Mouse (Mus musculus): Measurements from ENCODE around the gene Gcm1.
"Not testable (repeated sequence)": the region's sequence is repeated elsewhere in the genome, so short reads cannot be mapped to it uniquely, and the experiment has no call there.

The Gcm1 gene

GRCm38 (mm10) chr9:78046755-78047154 is 5.0 kb upstream of the Gcm1 start:
- DNase-seq (ENCODE audit: low read depth, low spot score), result no peak

- DNase-seq (ENCODE audit: low read depth, low spot score), result no peak
Measured at GRCm38 (mm10) chr9:78050452-78050970, 1.2 kb upstream of the Gcm1 start.

- DNase-seq (ENCODE audit: low read depth, low spot score), result no peak
Measured at GRCm38 (mm10) chr9:78053821-78054220, 2.1 kb downstream of the Gcm1 start.

- no peak for DNase-seq (ENCODE audit: low read depth, low spot score)
Measured at GRCm38 (mm10) chr9:78054298-78054697, 2.6 kb downstream of the Gcm1 start.

- DNase-seq (ENCODE audit: low read depth, low spot score), result no peak
Measured at GRCm38 (mm10) chr9:78059525-78060120, 7.9 kb downstream of the Gcm1 start.

DNA sequence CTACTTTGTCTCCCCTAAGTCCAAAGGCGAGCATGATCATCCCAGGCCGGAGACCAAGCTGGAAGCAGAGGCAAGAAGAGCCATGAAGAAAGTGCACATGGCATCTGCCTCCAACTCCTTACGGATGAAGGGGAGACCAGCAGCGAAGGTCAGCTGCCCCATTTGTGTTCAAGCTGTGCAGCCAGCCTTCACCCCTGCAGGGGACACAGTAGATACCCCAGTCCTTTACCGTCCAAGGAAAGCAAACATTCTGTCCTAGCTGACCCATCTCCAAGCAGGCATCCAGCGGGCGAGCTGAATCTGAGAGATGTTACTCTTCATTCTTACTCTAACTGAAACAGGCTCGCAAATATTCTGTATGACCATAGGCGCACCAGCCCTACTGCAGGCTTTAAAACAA is 10.7 kb downstream of the Gcm1 start:
- no peak for DNase-seq (ENCODE audit: low read depth, low spot score)

DNA sequence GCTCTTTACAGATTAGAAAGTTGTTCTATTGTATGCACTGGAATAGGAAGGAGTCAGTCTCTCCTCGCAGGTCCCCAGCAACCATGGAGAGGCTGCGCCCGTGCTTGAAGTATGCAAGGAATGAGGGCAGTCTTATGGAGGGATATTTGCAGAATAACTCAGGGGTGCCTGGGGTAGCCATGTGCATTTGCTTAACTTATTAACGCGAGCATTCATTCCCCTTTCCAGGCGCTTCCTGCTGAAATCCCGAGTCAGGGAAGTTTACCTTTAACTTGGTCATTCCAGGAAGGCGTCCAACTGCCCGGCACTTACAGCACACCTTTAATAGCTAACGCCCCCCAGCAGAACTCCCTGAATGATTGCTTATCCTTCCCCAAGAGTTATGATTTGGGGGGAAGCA is 12.4 kb downstream of the Gcm1 start:
- DNase-seq (ENCODE audit: low read depth, low spot score), result no peak

- DNase-seq (ENCODE audit: low read depth, low spot score), result no peak
Measured at GRCm38 (mm10) chr9:78070496-78070895, 18.8 kb downstream of the Gcm1 start.

DNA sequence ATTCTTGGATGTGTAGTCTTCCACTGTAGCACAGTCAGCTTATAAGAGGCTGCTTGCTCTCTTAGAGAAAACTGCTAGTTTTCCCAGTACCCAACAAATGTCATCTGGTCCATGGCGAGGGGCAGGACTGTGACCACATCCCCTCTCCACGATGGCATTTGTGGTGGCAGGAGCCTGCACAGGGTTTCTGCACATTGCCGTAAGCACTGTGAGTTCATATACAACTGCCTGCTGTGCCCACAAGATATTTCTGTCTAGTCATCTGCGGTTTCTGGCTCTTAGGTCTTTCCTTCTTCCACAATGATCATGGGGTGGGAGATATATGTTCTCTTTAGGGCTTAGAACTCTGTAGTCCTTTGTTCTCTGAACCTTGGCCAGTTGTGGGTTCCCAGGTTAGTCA is 19.9 kb downstream of the Gcm1 start:
- DNase-seq (ENCODE audit: low read depth, low spot score), result no peak

- DNase-seq (ENCODE audit: low read depth, low spot score), result not testable (repeated sequence)
Measured at GRCm38 (mm10) chr9:78073291-78073690, 21.6 kb downstream of the Gcm1 start.

DNA sequence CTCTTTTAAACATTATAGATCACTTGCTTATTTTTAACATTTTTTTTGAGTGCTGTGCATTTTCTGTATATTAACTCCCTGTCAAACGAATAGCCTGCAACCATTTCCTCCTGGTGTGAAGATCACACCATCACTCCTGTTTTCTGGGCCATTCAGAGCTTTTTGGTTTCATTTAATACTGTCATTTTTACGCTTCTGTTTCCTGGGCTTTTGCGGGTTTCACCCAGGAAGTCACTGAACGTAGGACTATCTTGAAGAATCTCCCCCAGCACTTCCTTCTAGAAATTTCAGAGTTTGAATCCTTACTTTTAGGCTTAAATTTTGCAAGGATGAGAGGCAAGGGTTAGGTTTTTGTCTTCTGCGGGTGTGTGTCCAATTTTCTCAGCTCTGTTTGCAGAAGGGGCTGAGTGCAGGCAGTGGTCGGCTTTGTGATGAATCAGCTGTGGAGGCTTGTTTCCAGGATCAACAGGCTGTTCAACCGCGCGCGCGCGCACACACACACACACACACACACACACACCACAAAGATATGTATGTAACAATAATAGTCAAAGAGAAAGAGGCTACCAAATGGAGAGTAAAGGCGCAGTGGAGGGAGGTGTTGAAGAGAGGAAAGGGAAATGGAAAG is 22.1 kb downstream of the Gcm1 start:
- no peak for DNase-seq (ENCODE audit: low read depth, low spot score)

DNA sequence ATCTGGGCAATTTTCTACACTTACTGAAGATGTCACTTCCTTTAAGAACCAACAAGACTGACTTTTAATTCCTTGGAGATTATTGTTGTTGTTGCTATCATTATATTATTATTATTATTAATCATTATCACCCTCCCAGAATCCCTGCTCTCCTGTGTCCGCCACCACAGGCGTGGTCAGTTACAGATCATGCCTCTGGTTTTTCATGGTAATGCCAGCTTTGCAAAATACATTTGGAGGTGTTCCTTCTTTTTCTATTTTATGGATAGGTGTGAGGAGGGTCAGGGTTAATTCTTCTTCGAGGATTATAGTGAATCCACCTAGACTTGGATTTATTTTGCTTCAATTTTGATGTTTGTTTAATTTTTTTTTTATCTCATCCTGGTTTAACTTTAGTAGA is 23.5 kb downstream of the Gcm1 start:
- no peak for DNase-seq (ENCODE audit: low read depth, low spot score)

DNA sequence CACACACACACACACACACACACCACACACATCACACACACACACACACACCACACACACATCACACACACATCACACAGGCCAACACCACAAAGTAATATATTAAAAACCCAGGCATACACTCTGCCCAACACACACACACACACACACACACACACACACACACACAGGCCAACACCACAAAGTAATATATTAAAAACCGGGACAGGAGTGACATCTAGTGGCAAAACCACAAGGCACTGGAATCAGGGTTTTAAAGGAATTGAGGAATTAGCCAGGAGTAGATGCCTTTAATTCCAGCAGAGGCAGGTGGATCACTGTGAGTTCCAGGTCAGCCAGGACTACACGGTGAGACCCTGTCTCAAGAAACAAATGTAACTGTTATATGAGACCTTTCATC is 26.5 kb downstream of the Gcm1 start:
- DNase-seq (ENCODE audit: low read depth, low spot score), result peak; percentile 43

DNA sequence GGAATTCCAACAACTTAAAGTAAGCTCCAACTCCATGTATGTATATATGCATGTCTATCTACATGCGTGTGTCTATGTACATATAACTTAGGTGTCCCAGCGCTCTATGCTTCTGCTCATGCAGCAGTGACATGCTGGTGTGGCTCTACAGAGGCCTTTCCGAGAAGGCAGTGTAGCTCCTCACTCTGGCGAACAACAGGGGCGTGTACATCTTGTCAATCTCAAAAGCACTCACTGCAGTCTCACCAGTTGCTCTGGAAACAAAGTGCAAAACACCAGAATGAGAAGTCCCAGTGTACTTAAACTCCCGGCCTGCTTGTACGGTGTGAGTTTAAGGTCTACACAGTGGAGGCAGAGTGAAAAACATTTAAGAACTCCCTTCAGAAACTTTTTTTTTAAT is 30.1 kb downstream of the Gcm1 start:
- no peak for DNase-seq (ENCODE audit: low read depth, low spot score)

GRCm38 (mm10) chr9:78084341-78084740 is 32.6 kb downstream of the Gcm1 start:
- no peak for DNase-seq (ENCODE audit: low read depth, low spot score)

DNA sequence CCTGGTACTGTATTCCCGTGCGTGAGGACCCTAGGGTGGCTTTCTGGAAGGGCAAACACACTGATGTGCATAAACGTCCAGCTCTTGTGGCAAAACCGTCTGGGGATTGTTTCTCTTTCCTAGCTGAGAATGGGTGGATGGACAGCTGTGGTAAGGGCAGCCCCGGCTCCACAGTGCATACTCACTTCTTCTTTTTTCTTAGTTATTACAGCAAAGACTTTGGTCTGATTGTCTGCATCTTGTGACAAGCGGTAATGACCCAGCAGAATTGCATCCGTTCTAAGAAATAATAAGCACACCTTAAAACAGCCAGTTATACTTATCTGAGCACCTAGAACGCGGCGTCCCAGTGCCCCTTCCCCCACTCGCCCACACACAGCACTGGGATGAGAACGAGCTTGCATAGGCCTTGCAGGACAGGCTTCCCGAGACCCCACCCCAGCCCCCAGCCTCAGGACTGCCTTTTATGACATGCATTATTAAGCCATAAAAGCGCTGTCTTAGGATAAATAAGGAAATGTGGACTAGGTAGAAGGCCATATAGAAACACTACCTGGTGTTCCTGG is 34.1 kb downstream of the Gcm1 start:
- no peak for DNase-seq (ENCODE audit: low read depth, low spot score)

DNA sequence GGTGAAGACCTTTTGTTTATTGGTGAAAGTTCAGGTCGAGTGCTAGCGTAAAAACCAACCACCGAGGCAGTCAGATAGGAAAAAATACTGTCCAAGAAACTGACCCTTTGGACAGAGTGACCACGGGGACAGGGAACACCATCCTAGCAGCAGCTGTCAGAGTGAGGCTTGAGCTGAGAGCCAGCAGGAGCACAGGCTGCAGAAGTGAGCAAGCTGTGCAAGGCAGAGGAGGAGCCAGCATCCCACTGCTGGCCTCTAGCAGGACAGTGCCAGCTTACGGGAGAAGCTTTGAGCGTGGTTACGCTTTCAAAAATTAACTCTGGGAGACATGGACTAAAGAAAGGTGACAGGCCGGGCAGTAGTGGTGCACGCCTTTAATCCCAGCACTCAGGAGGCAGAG is 36.0 kb downstream of the Gcm1 start:
- no peak for DNase-seq (ENCODE audit: low read depth, low spot score)

- peak; percentile 20 for DNase-seq (ENCODE audit: low read depth, low spot score)
Measured at GRCm38 (mm10) chr9:78088521-78088920, 36.8 kb downstream of the Gcm1 start.

DNA sequence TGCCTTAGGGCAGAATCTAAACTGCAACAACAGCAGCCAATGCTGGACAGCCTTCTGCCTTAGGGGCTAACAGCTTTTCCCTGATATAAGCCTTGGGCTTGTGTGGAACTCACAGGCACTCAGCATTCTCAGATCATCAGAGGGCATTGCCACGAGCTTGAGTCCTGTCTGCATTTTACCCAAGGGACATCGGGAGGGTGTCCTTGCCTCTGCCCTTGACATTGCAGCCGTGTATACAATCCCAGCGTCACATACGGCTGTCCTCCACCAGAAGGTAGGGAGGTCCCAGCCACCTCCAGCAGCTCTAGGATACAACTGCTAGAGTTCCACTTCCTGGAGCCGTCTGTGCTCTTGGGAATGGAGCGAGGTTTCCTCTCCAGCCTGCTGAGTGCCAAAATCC is 37.2 kb downstream of the Gcm1 start:
- peak; percentile 20 for DNase-seq (ENCODE audit: low read depth, low spot score)

DNA sequence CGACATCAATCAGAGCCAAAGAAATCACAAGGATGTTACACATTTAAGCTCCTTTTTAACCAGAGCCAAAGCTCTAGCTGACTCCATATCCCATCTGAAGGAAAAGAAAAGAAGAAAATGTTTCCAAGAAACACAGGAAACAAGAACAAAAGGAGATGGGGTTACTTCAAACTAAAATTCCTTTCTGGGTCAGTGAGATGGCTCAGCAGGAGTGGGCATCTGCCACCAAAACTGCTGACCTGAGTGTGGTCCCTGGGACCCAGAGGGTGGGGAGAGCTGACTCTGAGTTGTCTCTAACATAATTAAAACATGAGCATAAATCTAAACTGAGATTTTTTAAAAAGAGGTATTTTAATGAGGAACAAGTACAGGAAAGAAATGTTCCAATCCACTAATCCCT is 38.2 kb downstream of the Gcm1 start:
- peak; percentile 20 for DNase-seq (ENCODE audit: low read depth, low spot score)

DNA sequence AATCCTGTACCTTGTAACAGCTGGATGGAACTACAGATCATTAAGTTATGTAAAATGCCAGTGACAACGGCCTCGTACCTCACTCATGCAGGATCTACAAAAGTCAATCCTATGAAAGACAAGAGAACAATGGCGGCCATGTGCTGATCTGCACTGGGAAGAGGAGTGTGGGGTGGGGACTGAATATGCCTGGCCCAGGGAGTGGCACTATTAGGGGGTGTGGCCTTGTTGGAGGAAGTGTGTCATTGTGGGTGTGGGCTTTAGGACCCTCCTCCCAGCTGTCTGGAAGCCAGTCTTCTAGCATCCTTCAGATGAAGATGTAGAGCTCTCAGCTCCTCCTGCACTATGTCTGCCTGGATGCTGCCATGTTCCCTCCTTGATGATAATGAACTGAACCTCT is 38.9 kb downstream of the Gcm1 start:
- DNase-seq (ENCODE audit: low read depth, low spot score), result no peak

GRCm38 (mm10) chr9:78095686-78096085 is 44.0 kb downstream of the Gcm1 start:
- no peak for DNase-seq (ENCODE audit: low read depth, low spot score)

- no peak for DNase-seq (ENCODE audit: low read depth, low spot score)
Measured at GRCm38 (mm10) chr9:78096376-78096775, 44.7 kb downstream of the Gcm1 start.
